Mouse (Mus musculus) intestine, embryonic 14.5 days (tissue): ENCODE results near the gene Rpp21. TPM values are rescaled to one million over a fixed set of nuclear protein-coding genes. Genes with fewer than 3 reads are reported as not detected.

Experiments
- ATAC-seq: fragments of 200-750 bp; cut with Nextera tagmentation; replicated peaks from 2 replicates; pipeline ENCODE4 v1.8.0; 2017; ENCODE audit warnings: low read depth, moderate number of reproducible peaks, moderate TSS enrichment, moderate library complexity; ENCODE audit not compliant: low FRiP score, low TSS enrichment
- DNase-seq: peaks from one replicate; pipeline ENCODE4 v3.0.0-alpha.2; 2018; ENCODE audit warnings: low spot score
- H3K27ac ChIP-seq: fragments of 300-500 bp; sonication (generic); 2 replicates; pipeline ENCODE4 v1.5.1; 2014; ENCODE audit warnings: low read depth, mild to moderate bottlenecking, control low read depth
- H3K27me3 ChIP-seq: fragments of 300-500 bp; sonication (generic); replicated peaks from 2 replicates; pipeline ENCODE4 v1.6.1; 2014; ENCODE audit warnings: low read length, control low read depth; ENCODE audit not compliant: control insufficient read depth, insufficient read depth
- H3K36me3 ChIP-seq: fragments of 300-500 bp; sonication (generic); 2 replicates; pipeline ENCODE4 v1.6.1; 2014; ENCODE audit warnings: low read length, control low read depth; ENCODE audit not compliant: control insufficient read depth, insufficient read depth
- H3K4me1 ChIP-seq: fragments of 300-500 bp; sonication (generic); replicated peaks from 2 replicates; pipeline ENCODE4 v1.6.1; 2014; ENCODE audit warnings: low read length, control low read depth, mixed read lengths; ENCODE audit not compliant: control insufficient read depth, insufficient read depth
- H3K4me2 ChIP-seq: fragments of 300-500 bp; sonication (generic); 2 replicates; pipeline ENCODE4 v1.6.1; 2014; ENCODE audit warnings: low read length
- H3K4me3 ChIP-seq: fragments of 300-500 bp; sonication (generic); 2 replicates; pipeline ENCODE4 v1.5.1; 2014; ENCODE audit warnings: low read depth, low read length, control low read depth, mixed read lengths
- H3K9ac ChIP-seq: fragments of 300-500 bp; sonication (generic); 2 replicates; pipeline ENCODE4 v1.6.1; 2014; ENCODE audit warnings: mild to moderate bottlenecking, low read length
- H3K9me3 ChIP-seq: fragments of 300-500 bp; sonication (generic); 2 replicates; pipeline ENCODE4 v1.6.1; 2016; ENCODE audit warnings: low read length, control low read depth; ENCODE audit not compliant: control insufficient read depth
- WGBS: fragments of 180-500 bp; shearing (Covaris S2); extraction: QIAGEN DNeasy Blood & Tissue Kit; methylation state at CpG from one replicate; pipeline ENCODE4 v1.1.7; 2014; 5-methylcytosine and 5-hydroxymethylcytosine counted together
- polyA plus RNA-seq: library from polyadenylated mRNA; unstranded; fragments of >200 nt; fragmentation: Nextera tagmentation; extraction: Ambion mirVana; gene quantifications from 2 replicates; pipeline ENCODE4 v1.2.1, GENCODE M21; 2014

Gene Rpp21
- 156 and 158 TPM in 2 replicates for polyA plus RNA-seq

DNA sequence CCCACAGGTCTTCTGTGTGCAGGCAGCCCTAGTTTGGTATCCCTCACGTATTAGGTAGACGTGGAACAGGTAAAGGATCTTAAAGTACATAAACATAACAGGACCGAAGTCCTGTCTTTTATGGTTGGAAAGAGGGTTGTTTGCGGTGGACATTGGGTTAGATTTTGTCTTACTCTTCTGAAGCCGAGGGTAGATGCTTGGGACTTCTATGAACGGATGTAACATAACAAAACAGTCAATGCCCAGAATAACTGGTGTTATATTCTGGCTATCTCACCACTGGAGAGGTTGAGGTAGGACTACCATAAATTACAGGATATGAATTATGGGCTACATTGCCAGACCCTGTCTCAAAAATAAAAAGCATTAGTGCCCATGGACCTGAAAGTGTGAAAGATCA, at the start of gene Rpp21:
TSS of gene Rpp21 (minus strand) at position 101 of the 400 bp plus-strand sequence.
- ATAC-seq, result no peak
- H3K36me3 ChIP-seq, result peaks cover 33% of the 10 kb centered on the region
- 44% methylated on average over 6 of the region's 6 CpGs for WGBS
- H3K9me3 ChIP-seq, result no peaks in the 10 kb centered on the region
- H3K4me3 ChIP-seq, result peak within 1 kb of the TSS; percentile 76
- no peaks in the 10 kb centered on the region for H3K27me3 ChIP-seq
- DNase-seq, result no peak
- peaks cover 5% of the 10 kb centered on the region; the same call in 1 of the 2 replicates for H3K4me1 ChIP-seq
- H3K4me2 ChIP-seq, result peak within 1 kb of the TSS; percentile 54
- H3K27ac ChIP-seq, result peak within 1 kb of the TSS; percentile 71
- peak within 1 kb of the TSS; percentile 77 for H3K9ac ChIP-seq

DNA sequence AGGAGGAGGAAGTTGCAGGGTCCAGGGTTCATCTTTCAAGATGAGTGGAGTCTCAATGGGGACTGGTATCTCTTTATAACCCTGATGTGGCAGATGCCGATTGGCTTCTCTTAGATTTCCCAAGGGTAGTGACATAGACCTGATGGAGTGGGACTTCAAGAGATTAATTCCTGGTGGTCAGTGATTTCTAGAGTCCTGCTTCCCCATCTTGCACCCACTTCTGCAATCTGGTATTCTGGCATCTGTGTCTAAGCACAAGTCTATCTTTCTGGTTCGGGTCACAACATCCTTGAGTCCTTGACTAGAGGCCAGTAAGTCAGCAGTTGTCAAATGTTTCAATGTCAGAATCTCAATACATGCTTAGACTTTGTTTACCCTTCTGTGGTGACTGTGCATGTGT, 28.5 kb upstream of the Rpp21 start, which contains the start of gene H2-M10.2:
TSS of gene H2-M10.2 (minus strand) at position 101 of the 400 bp plus-strand sequence.
- no peaks in the 10 kb centered on the region for H3K4me1 ChIP-seq
- DNase-seq, result no peak
- no peak within 1 kb of the TSS for H3K4me3 ChIP-seq
- H3K36me3 ChIP-seq, result peaks cover 5% of the 10 kb centered on the region; the same call in 1 of the 2 replicates
- peaks cover 10% of the 10 kb centered on the region; the same call in 1 of the 2 replicates for H3K9me3 ChIP-seq
- WGBS, result 89% methylated on average over 2 of the region's 2 CpGs
- H3K4me2 ChIP-seq, result no peak within 1 kb of the TSS
- ATAC-seq, result no peak
- H3K27me3 ChIP-seq, result no peaks in the 10 kb centered on the region
- no peak within 1 kb of the TSS for H3K9ac ChIP-seq
- H3K27ac ChIP-seq, result no peak within 1 kb of the TSS

DNA sequence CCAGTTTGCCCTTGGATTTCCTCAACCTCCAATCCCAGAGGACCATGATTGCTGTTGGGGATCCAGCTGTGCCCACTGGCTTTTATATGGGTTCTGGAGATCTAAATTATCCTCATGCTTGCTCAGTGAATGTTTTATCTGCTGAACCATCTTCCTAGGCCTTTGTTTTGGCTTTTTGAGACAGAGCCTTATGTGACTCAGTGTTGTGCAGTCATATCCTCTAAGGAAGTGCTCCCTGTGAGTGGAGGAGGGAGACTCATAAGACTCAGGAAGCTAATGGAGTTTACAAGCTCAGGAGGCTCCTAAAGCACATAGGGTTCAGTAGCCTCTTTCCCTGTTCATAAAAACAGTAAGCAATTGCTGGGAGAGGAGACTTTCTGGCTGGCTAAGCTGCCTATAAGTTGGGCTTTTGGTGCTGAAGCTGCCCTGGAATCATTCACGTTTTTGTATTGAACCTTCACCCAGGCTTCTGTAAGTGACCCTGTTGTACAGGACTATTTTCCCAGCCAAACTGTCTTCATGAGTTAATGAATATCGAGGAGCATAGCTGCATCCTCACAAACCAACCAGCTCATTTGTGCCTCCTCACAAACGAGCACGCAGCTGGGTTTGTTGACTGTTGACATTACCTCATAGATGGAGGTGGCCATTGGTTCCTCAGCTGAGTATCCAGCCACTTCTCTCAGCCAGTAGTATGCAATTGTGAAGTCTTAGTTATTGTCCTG, 23.8 kb upstream of the Rpp21 start:
- Histone ChIP-seq H3K4me3 (no peak overlapping the region), H3K36me3 (peaks cover 30% of the 10 kb centered on the region), H3K9ac (no peak overlapping the region), H3K9me3 (peaks cover 10% of the 10 kb centered on the region; the same call in 1 of the 2 replicates), H3K4me1 (no peaks in the 10 kb centered on the region), H3K4me2 (no peak overlapping the region), H3K27me3 (no peaks in the 10 kb centered on the region), H3K27ac (no peak overlapping the region)
- no peak for DNase-seq
- WGBS, result 87% methylated on average over 4 of the region's 4 CpGs
- ATAC-seq, result no peak

DNA sequence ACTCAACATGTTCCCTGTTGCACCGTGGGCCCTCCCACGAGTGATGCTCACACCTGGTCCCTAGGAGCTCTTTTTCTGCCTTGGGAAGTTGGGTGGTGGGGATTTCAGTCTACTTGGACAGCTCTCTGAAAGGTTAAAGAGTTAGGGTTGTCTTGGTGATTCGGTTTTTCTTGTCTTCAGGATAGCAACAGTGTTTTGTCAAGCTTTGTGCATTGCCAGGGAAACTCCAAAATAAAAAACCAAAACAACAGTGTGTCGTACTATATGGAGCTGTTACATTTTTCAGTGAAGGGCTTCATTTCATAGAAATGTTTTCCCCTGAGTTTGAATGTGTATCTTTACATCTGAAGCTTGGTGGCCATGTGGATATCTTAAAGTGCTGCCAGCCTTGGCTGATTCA, 16.9 kb upstream of the Rpp21 start:
- peaks cover 27% of the 10 kb centered on the region for H3K36me3 ChIP-seq
- no peaks in the 10 kb centered on the region for H3K9me3 ChIP-seq
- no peaks in the 10 kb centered on the region for H3K27me3 ChIP-seq
- ATAC-seq (no peak), DNase-seq (no peak)
- peaks cover 15% of the 10 kb centered on the region for H3K4me1 ChIP-seq
- H3K4me2 ChIP-seq, result no peak overlapping the region
- H3K4me3 ChIP-seq, result no peak overlapping the region
- WGBS, result 94% methylated on average over 4 of the region's 4 CpGs
- H3K9ac ChIP-seq, result no peak overlapping the region
- no peak overlapping the region for H3K27ac ChIP-seq

DNA sequence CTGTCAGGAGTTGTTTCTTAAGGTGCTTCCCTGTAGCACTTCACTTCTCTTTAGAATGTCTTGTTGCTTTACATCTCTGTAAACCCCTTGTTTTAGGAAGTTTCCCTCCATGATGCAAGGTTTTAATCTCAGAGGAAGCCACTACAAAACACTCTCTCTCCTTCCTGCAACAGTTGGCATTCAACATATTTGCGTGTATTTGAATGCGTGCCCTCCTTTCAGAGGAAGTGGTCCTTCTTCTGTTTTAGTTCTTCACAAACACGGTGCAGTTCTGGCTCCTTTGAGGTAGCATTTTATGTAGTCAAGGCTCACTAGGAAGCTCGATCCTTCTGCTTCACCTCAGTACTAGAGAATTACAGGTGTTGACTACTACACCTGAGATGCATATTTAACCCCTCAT, 15.9 kb upstream of the Rpp21 start:
- DNase-seq (no peak), ATAC-seq (no peak)
- Histone ChIP-seq H3K4me1 (peaks cover 15% of the 10 kb centered on the region), H3K9ac (no peak overlapping the region), H3K27me3 (no peaks in the 10 kb centered on the region), H3K4me3 (no peak overlapping the region), H3K4me2 (no peak overlapping the region), H3K36me3 (peaks cover 22% of the 10 kb centered on the region), H3K27ac (no peak overlapping the region), H3K9me3 (no peaks in the 10 kb centered on the region)
- WGBS, result 89% methylated on average over 4 of the region's 4 CpGs

DNA sequence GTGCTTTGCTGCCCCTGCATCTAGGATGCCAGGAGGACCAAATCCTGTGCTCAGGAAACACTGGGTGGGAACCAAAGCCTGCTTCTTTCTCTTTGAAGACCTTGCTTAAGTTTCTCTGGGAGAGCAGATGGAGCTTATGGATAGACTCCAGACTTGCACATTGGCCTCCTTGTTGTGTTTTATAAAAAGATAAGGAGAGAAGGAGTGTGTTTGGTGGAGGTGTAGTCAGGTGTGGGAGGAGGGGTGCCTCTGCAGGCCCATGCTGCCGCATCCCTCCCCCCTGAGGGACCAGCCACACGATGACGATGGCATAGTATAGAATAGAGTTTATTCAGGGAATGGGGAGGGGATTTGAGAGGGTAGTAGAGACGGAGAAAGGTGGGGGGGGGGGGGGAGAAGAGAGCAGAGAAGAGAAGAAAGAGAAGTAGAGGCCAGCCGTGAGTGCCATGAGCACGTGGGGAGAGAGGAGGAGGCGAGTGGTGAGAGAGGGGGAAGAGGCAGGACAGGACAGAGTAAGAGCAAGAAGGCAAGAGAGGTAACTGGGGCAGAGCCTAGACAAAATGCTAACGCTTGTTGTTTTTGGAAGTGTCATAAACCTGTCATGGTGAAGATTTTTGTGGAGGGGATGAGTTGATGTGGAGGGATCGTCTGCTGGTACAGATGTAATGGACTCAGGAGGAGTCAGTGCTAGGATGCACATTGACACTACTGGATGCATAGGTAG, 14.9 kb upstream of the Rpp21 start:
- peaks cover 21% of the 10 kb centered on the region for H3K36me3 ChIP-seq
- H3K27ac ChIP-seq, result no peak overlapping the region
- H3K4me3 ChIP-seq, result peak overlapping the region; percentile 95; the same call in 1 of the 2 replicates
- H3K9me3 ChIP-seq, result no peaks in the 10 kb centered on the region
- H3K27me3 ChIP-seq, result no peaks in the 10 kb centered on the region
- H3K4me2 ChIP-seq, result peak overlapping the region; percentile 85
- WGBS, result 86% methylated on average over 9 of the region's 9 CpGs
- peaks cover 15% of the 10 kb centered on the region for H3K4me1 ChIP-seq
- ATAC-seq (no peak), DNase-seq (no peak)
- H3K9ac ChIP-seq, result peak overlapping the region; percentile 93

DNA sequence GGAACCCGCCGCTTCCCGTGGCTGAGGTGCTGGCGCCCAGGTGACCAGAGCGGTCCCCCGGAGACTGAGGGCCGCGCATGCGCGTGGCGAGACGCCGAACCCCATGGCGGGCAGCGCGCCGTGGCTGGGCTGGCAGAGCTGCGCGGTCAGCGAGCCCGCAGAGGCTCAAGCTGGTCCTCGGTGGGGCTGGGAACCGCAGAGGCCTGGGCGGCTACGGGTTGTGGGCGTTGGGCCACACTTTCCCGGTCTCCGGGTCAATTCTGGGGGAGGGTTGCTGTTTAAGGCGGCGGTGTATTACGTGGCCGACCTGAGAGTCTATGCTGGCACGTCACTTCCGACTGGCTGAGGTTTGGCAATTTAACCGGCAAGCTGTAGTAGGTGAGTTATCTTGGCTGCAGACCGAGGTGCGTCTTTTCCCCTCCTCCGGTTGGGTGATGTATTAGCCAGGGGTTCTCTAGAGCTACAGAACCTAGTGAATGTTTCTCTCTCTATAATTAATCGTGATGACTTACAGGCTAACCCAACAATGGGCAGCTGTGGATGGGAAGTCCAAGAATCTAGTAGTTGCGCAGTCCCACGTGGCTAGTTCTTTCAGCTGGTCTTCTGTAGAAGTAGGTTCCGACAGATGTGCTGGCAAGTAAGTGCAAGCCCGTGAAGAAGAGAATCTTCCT, 13.9 kb upstream of the Rpp21 start, which contains the start of gene Trim39:
TSS of gene Trim39 (minus strand) at position 662 of the 671 bp plus-strand sequence.
- peak within 1 kb of the TSS; percentile 95 for H3K4me3 ChIP-seq
- peak; percentile 88 for ATAC-seq
- peaks cover 31% of the 10 kb centered on the region for H3K36me3 ChIP-seq
- DNase-seq, result peak; percentile 93
- WGBS, result 2% methylated on average over 43 of the region's 43 CpGs
- H3K27ac ChIP-seq, result peak within 1 kb of the TSS; percentile 92
- H3K4me1 ChIP-seq, result peaks cover 15% of the 10 kb centered on the region
- no peaks in the 10 kb centered on the region for H3K27me3 ChIP-seq
- H3K9ac ChIP-seq, result peak within 1 kb of the TSS; percentile 93
- peak within 1 kb of the TSS; percentile 85 for H3K4me2 ChIP-seq
- no peaks in the 10 kb centered on the region for H3K9me3 ChIP-seq

DNA sequence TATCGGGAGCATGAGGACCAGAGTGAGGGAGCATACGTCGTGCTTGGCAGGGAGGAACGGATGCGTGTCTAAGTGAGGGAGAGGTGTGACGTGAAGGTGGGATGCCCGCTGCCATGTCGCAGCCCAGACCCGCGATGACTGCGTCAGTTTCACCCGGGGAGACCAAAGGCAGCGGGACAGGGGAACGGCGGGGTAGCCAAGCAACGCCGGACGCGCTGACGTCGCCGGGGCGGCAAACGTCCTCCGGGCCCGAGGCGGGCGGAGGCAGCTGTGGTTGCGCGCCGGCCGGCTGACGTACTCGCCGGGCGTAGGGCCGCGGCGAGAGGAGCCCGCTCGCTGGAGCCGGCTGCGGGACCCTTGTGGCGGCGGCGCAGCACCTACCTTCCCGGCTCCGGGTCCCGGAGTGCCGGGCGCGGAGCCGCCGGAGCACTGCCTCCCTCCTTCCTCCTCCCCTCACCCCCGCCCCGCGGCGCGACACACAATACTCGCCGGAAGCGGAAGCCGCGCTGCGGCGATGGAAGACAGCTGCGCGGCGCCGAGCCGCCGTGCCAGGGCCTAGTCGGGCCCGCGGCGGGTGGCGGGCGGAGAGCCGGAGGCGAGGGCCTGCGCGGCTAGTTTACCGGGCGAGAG, 13.2 kb upstream of the Rpp21 start:
- Histone ChIP-seq H3K4me2 (peak overlapping the region; percentile 85), H3K9ac (peak overlapping the region; percentile 93), H3K27me3 (no peaks in the 10 kb centered on the region), H3K27ac (peak overlapping the region; percentile 92), H3K36me3 (peaks cover 35% of the 10 kb centered on the region), H3K9me3 (no peaks in the 10 kb centered on the region), H3K4me3 (peak overlapping the region; percentile 95), H3K4me1 (peaks cover 15% of the 10 kb centered on the region)
- ATAC-seq, result peak; percentile 93
- under 1% methylated on average over 52 of the region's 84 CpGs for WGBS
- DNase-seq, result peak; percentile 92
